Mouse (Mus musculus) neural tube, embryonic 12.5 days (tissue): ENCODE measurements around the gene Osbpl5. TPM values are rescaled to one million over a fixed set of nuclear protein-coding genes. Genes with fewer than 3 reads are reported as not detected.

Source experiments
- ATAC-seq: fragments of 200-750 bp; cut with Nextera tagmentation; 2 replicates; pipeline ENCODE4 v1.8.0; 2017; ENCODE audit warnings: low read depth, mild to moderate bottlenecking, moderate TSS enrichment, moderate library complexity; ENCODE audit not compliant: low FRiP score
- H3K27ac ChIP-seq: fragments of 300-500 bp; sonication (generic); 2 replicates; pipeline ENCODE4 v1.5.1; 2016
- H3K27me3 ChIP-seq: fragments of 300-500 bp; sonication (generic); replicated peaks from 2 replicates; pipeline ENCODE4 v1.6.1; 2016; ENCODE audit warnings: mild to moderate bottlenecking
- H3K36me3 ChIP-seq: fragments of 300-500 bp; sonication (generic); 2 replicates; pipeline ENCODE4 v1.6.1; 2016; ENCODE audit warnings: mild to moderate bottlenecking
- H3K4me1 ChIP-seq: fragments of 300-500 bp; sonication (generic); 2 replicates; pipeline ENCODE4 v1.6.1; 2016
- H3K4me2 ChIP-seq: fragments of 300-500 bp; sonication (generic); replicated peaks from 2 replicates; pipeline ENCODE4 v1.6.1; 2016; ENCODE audit warnings: mild to moderate bottlenecking
- H3K4me3 ChIP-seq: fragments of 300-500 bp; sonication (generic); 2 replicates; pipeline ENCODE4 v1.5.1; 2016
- H3K9ac ChIP-seq: fragments of 300-500 bp; sonication (generic); 2 replicates; pipeline ENCODE4 v1.6.1; 2016; ENCODE audit warnings: mild to moderate bottlenecking
- H3K9me3 ChIP-seq: fragments of 300-500 bp; sonication (generic); 2 replicates; pipeline ENCODE4 v1.6.1; 2016; ENCODE audit warnings: mild to moderate bottlenecking
- WGBS: fragments of 180-500 bp; shearing (Covaris S2); methylation state at CpG from one replicate; pipeline ENCODE4 v1.1.7; 2016; 5-methylcytosine and 5-hydroxymethylcytosine counted together
- polyA plus RNA-seq: library from polyadenylated mRNA; unstranded; fragments of >200 nt; fragmentation: Nextera tagmentation; extraction: Ambion mirVana; gene quantifications from 2 replicates; pipeline ENCODE4 v1.2.1, GENCODE M21; 2016

The Osbpl5 gene
- polyA plus RNA-seq, 1 experiment from 2014 or later, result 24.5 TPM

- H3K4me3 ChIP-seq, result no peak overlapping the region
- H3K27me3 ChIP-seq, result no peaks in the 10 kb centered on the region
- WGBS, result 93% methylated on average over 1 of the region's 1 CpGs
- H3K27ac ChIP-seq, result no peak overlapping the region
- H3K4me1 ChIP-seq, result no peaks in the 10 kb centered on the region
- no peaks in the 10 kb centered on the region for H3K9me3 ChIP-seq
- H3K36me3 ChIP-seq, result peaks cover 14% of the 10 kb centered on the region
- H3K9ac ChIP-seq, result no peak overlapping the region
- ATAC-seq, result no peak
- H3K4me2 ChIP-seq, result no peak overlapping the region
These were observed 39.0 kb downstream of the Osbpl5 start for GRCm38 (mm10) chr7:143717811-143718210.

- Histone ChIP-seq H3K9me3 (no peaks in the 10 kb centered on the region), H3K36me3 (peaks cover 27% of the 10 kb centered on the region), H3K27me3 (no peaks in the 10 kb centered on the region), H3K9ac (no peak overlapping the region), H3K27ac (no peak overlapping the region), H3K4me1 (0 out of 2 replicates have a peak, but pooled peaks cover 3% of the 10 kb centered on the region), H3K4me2 (no peak overlapping the region), H3K4me3 (no peak overlapping the region)
- ATAC-seq, result no peak
- 80% methylated on average over 4 of the region's 4 CpGs for WGBS
These were observed 43.4 kb downstream of the Osbpl5 start for GRCm38 (mm10) chr7:143713421-143713820.

- no peak for ATAC-seq
- no peak overlapping the region for H3K27ac ChIP-seq
- H3K9ac ChIP-seq, result no peak overlapping the region
- no peaks in the 10 kb centered on the region for H3K27me3 ChIP-seq
- H3K4me1 ChIP-seq, result 0 out of 2 replicates have a peak, but pooled peaks cover 3% of the 10 kb centered on the region
- 90% methylated on average over 8 of the region's 8 CpGs for WGBS
- no peaks in the 10 kb centered on the region for H3K9me3 ChIP-seq
- H3K4me3 ChIP-seq, result no peak overlapping the region
- H3K36me3 ChIP-seq, result peaks cover 30% of the 10 kb centered on the region
- no peak overlapping the region for H3K4me2 ChIP-seq
These were observed 43.9 kb downstream of the Osbpl5 start for GRCm38 (mm10) chr7:143712771-143713348.

- no peak for ATAC-seq
- 79% methylated on average over 4 of the region's 4 CpGs for WGBS
- H3K36me3 ChIP-seq, result peaks cover 30% of the 10 kb centered on the region
- H3K27ac ChIP-seq, result no peak overlapping the region
- H3K9me3 ChIP-seq, result no peaks in the 10 kb centered on the region
- H3K9ac ChIP-seq, result peak overlapping the region; percentile 17; the same call in 1 of the 2 replicates
- H3K4me2 ChIP-seq, result no peak overlapping the region
- no peak overlapping the region for H3K4me3 ChIP-seq
- H3K4me1 ChIP-seq, result 0 out of 2 replicates have a peak, but pooled peaks cover 3% of the 10 kb centered on the region
- no peaks in the 10 kb centered on the region for H3K27me3 ChIP-seq
These were observed 44.8 kb downstream of the Osbpl5 start for GRCm38 (mm10) chr7:143712023-143712422.

- ATAC-seq, result no peak
- Histone ChIP-seq H3K9ac (no peak overlapping the region), H3K4me1 (0 out of 2 replicates have a peak, but pooled peaks cover 3% of the 10 kb centered on the region), H3K36me3 (peaks cover 30% of the 10 kb centered on the region), H3K4me2 (no peak overlapping the region), H3K4me3 (no peak overlapping the region), H3K9me3 (no peaks in the 10 kb centered on the region), H3K27me3 (no peaks in the 10 kb centered on the region), H3K27ac (no peak overlapping the region)
- WGBS, result 80% methylated on average over 7 of the region's 7 CpGs
These were observed 45.4 kb downstream of the Osbpl5 start for GRCm38 (mm10) chr7:143711381-143711780.

GRCm38 (mm10) chr7:143709395-143709794 lies 47.4 kb downstream of the Osbpl5 start:
- WGBS, result 89% methylated on average over 7 of the region's 7 CpGs
- 0 out of 2 replicates have a peak, but pooled peaks cover 3% of the 10 kb centered on the region for H3K4me1 ChIP-seq
- ATAC-seq, result no peak
- no peak overlapping the region for H3K4me2 ChIP-seq
- H3K27me3 ChIP-seq, result no peaks in the 10 kb centered on the region
- no peaks in the 10 kb centered on the region for H3K9me3 ChIP-seq
- no peak overlapping the region for H3K4me3 ChIP-seq
- H3K27ac ChIP-seq, result no peak overlapping the region
- H3K9ac ChIP-seq, result no peak overlapping the region
- H3K36me3 ChIP-seq, result peaks cover 26% of the 10 kb centered on the region

GRCm38 (mm10) chr7:143706697-143707438 lies 49.9 kb downstream of the Osbpl5 start:
- 37% methylated on average over 7 of the region's 7 CpGs for WGBS
- no peaks in the 10 kb centered on the region for H3K9me3 ChIP-seq
- ATAC-seq, result peak; percentile 66; the same call in 1 of the 2 replicates
- H3K9ac ChIP-seq, result no peak overlapping the region
- 0 out of 2 replicates have a peak, but pooled peaks cover under 1% of the 10 kb centered on the region for H3K4me1 ChIP-seq
- no peak overlapping the region for H3K27ac ChIP-seq
- H3K4me2 ChIP-seq, result no peak overlapping the region
- H3K36me3 ChIP-seq, result peaks cover 37% of the 10 kb centered on the region
- no peaks in the 10 kb centered on the region for H3K27me3 ChIP-seq
- H3K4me3 ChIP-seq, result no peak overlapping the region

- H3K4me1 ChIP-seq, result no peaks in the 10 kb centered on the region
- no peak overlapping the region for H3K9ac ChIP-seq
- no peak overlapping the region for H3K4me2 ChIP-seq
- H3K4me3 ChIP-seq, result no peak overlapping the region
- no peak overlapping the region for H3K27ac ChIP-seq
- no peak for ATAC-seq
- WGBS, result 76% methylated on average over 2 of the region's 2 CpGs
- peaks cover 55% of the 10 kb centered on the region for H3K36me3 ChIP-seq
- no peaks in the 10 kb centered on the region for H3K9me3 ChIP-seq
- no peaks in the 10 kb centered on the region for H3K27me3 ChIP-seq
These were observed 60.6 kb downstream of the Osbpl5 start for GRCm38 (mm10) chr7:143696140-143696539.

- H3K27me3 ChIP-seq, result no peaks in the 10 kb centered on the region
- peaks cover 70% of the 10 kb centered on the region for H3K36me3 ChIP-seq
- 89% methylated on average over 7 of the region's 7 CpGs for WGBS
- no peaks in the 10 kb centered on the region for H3K9me3 ChIP-seq
- no peak for ATAC-seq
- no peak overlapping the region for H3K4me2 ChIP-seq
- H3K27ac ChIP-seq, result no peak overlapping the region
- H3K4me3 ChIP-seq, result no peak overlapping the region
- no peak overlapping the region for H3K9ac ChIP-seq
- H3K4me1 ChIP-seq, result no peaks in the 10 kb centered on the region
These were observed 62.2 kb downstream of the Osbpl5 start for GRCm38 (mm10) chr7:143694550-143694949.

- no peaks in the 10 kb centered on the region for H3K9me3 ChIP-seq
- no peak overlapping the region for H3K9ac ChIP-seq
- no peak overlapping the region for H3K4me2 ChIP-seq
- H3K27me3 ChIP-seq, result no peaks in the 10 kb centered on the region
- no peak overlapping the region for H3K27ac ChIP-seq
- peaks cover 78% of the 10 kb centered on the region for H3K36me3 ChIP-seq
- no peak overlapping the region for H3K4me3 ChIP-seq
- no peaks in the 10 kb centered on the region for H3K4me1 ChIP-seq
- ATAC-seq, result no peak
- 89% methylated on average over 12 of the region's 12 CpGs for WGBS
These were observed 63.9 kb downstream of the Osbpl5 start for GRCm38 (mm10) chr7:143692746-143693510.

GRCm38 (mm10) chr7:143691909-143692308 lies 64.9 kb downstream of the Osbpl5 start:
- WGBS, result 94% methylated on average over 4 of the region's 4 CpGs
- no peak for ATAC-seq
- Histone ChIP-seq H3K27ac (no peak overlapping the region), H3K4me1 (no peaks in the 10 kb centered on the region), H3K4me3 (no peak overlapping the region), H3K4me2 (no peak overlapping the region), H3K36me3 (peaks cover 79% of the 10 kb centered on the region), H3K9me3 (no peaks in the 10 kb centered on the region), H3K27me3 (no peaks in the 10 kb centered on the region), H3K9ac (no peak overlapping the region)

GRCm38 (mm10) chr7:143691181-143691580 lies 65.6 kb downstream of the Osbpl5 start:
- no peak overlapping the region for H3K4me2 ChIP-seq
- H3K9ac ChIP-seq, result no peak overlapping the region
- 92% methylated on average over 5 of the region's 5 CpGs for WGBS
- H3K9me3 ChIP-seq, result no peaks in the 10 kb centered on the region
- no peak overlapping the region for H3K4me3 ChIP-seq
- H3K36me3 ChIP-seq, result peaks cover 75% of the 10 kb centered on the region
- ATAC-seq, result no peak
- no peak overlapping the region for H3K27ac ChIP-seq
- H3K27me3 ChIP-seq, result no peaks in the 10 kb centered on the region
- no peaks in the 10 kb centered on the region for H3K4me1 ChIP-seq
